Mouse (Mus musculus) MEL (cell line): Measurements from ENCODE around the gene Arhgap18.

Source experiments
- BHLHE40 ChIP-seq: IDR thresholded peaks from 2 replicates; pipeline ENCODE4 v1.6.1; 2012; ENCODE audit warnings: low read depth, mild to moderate bottlenecking, inconsistent platforms, low read length, improper control_type of control experiment, borderline replicate concordance
- CTCF ChIP-seq, 3 experiments: IDR thresholded peaks in 2 of 3; conservative IDR thresholded peaks in 1 of 3; 2 replicates each; pipeline ENCODE4 v1.5.1; 2011 to 2012; ENCODE audit warnings: low read length in 3 of 3, low read depth in 2 of 3, mild to moderate bottlenecking in 2 of 3, improper control_type of control experiment in 1 of 3, inconsistent platforms in 1 of 3, mixed read lengths in 1 of 3, moderate library complexity in 1 of 3; ENCODE audit not compliant: control insufficient read depth in 1 of 3, insufficient read depth in 1 of 3, poor library complexity in 1 of 3, severe bottlenecking in 1 of 3
- E2F4 ChIP-seq: IDR thresholded peaks from 2 replicates; pipeline ENCODE4 v1.6.1; 2011; ENCODE audit warnings: low read depth, low read length, improper control_type of control experiment, borderline replicate concordance
- ELF1 ChIP-seq: IDR thresholded peaks from 2 replicates; pipeline ENCODE4 v1.6.1; 2014; ENCODE audit warnings: low read depth, mild to moderate bottlenecking, inconsistent platforms, low read length, improper control_type of control experiment, moderate library complexity
- GATA1 ChIP-seq: IDR thresholded peaks from 2 replicates; pipeline ENCODE4 v1.6.1; 2011; ENCODE audit warnings: low read depth, low read length, improper control_type of control experiment
- MAFK ChIP-seq: IDR thresholded peaks from 2 replicates; pipeline ENCODE4 v1.6.1; 2011; ENCODE audit warnings: low read depth, mild to moderate bottlenecking, low read length, improper control_type of control experiment, borderline replicate concordance
- MAX ChIP-seq: IDR thresholded peaks from 2 replicates; pipeline ENCODE4 v1.6.1; 2011; ENCODE audit warnings: low read length, improper control_type of control experiment
- MAZ ChIP-seq: IDR thresholded peaks from 2 replicates; pipeline ENCODE4 v1.6.1; 2012; ENCODE audit warnings: low read depth, mild to moderate bottlenecking, inconsistent platforms, low read length, improper control_type of control experiment
- NRF1 ChIP-seq: IDR thresholded peaks from 2 replicates; pipeline ENCODE4 v1.6.1; 2014; ENCODE audit warnings: low read depth, mild to moderate bottlenecking, inconsistent platforms, low read length, improper control_type of control experiment, moderate library complexity; ENCODE audit not compliant: poor library complexity, insufficient read depth, severe bottlenecking
- POLR2A ChIP-seq, 2 experiments: IDR thresholded peaks; 2 replicates each; pipeline ENCODE4 v1.6.1; 2011 to 2012; ENCODE audit warnings: low read length in 2 of 2, mild to moderate bottlenecking in 2 of 2, control low read depth in 1 of 2, improper control_type of control experiment in 1 of 2, low read depth in 1 of 2, moderate library complexity in 1 of 2; ENCODE audit not compliant: control insufficient read depth in 1 of 2, insufficient read depth in 1 of 2, poor library complexity in 1 of 2
- SIN3A ChIP-seq: IDR thresholded peaks from 2 replicates; pipeline ENCODE4 v1.6.1; 2012; ENCODE audit warnings: low read length, improper control_type of control experiment, inconsistent platforms

- TF ChIP-seq BHLHE40: peak; percentile 6; the same call in 1 of the 2 replicates
- no peak for TF ChIP-seq MAX
- peak; percentile 78 for TF ChIP-seq GATA1
- TF ChIP-seq SIN3A: peak; percentile 34; the same call in 1 of the 2 replicates
- no peak for TF ChIP-seq CTCF (IDR thresholded peaks at IDR 0.05 in 2 of 3, conservative IDR thresholded peaks at IDR 0.05 in 1 of 3; ENCODE audit: control insufficient read depth in 1 of 3, insufficient read depth in 1 of 3, low read depth in 2 of 3, low read length in 3 of 3, poor library complexity in 1 of 3, severe bottlenecking in 1 of 3)
- no peak for TF ChIP-seq POLR2A (IDR thresholded peaks at IDR 0.05; ENCODE audit: control insufficient read depth in 1 of 2, insufficient read depth in 1 of 2, low read depth in 1 of 2, low read length in 2 of 2, poor library complexity in 1 of 2)
- 0 out of 2 replicates have a peak, but pooled peaks have one; percentile 13 for TF ChIP-seq ELF1
- TF ChIP-seq MAFK: 0 out of 2 replicates have a peak, but pooled peaks have one; percentile 22
- no peak for TF ChIP-seq MAZ
- no peak for TF ChIP-seq NRF1
- TF ChIP-seq E2F4: no peak
Measured at GRCm38 (mm10) chr10:26797287-26797672, 44.1 kb downstream of the Arhgap18 start.
